Mouse (Mus musculus) midbrain, embryonic 13.5 days (tissue): ENCODE data around the gene Ndrg2. TPM values are rescaled to one million over a fixed set of nuclear protein-coding genes. Genes with fewer than 3 reads are reported as not detected.
A peak's percentile ranks its signal among the peaks of the same experiment; 100 is the strongest.

Source experiments
- ATAC-seq: fragments of 200-750 bp; cut with Nextera tagmentation; 2 replicates; pipeline ENCODE4 v1.8.0; 2017; ENCODE audit warnings: mild to moderate bottlenecking, moderate TSS enrichment, moderate library complexity
- H3K27ac ChIP-seq: fragments of 300-500 bp; sonication (generic); 2 replicates; pipeline ENCODE4 v1.5.1; 2015; ENCODE audit warnings: inconsistent platforms, mild to moderate bottlenecking, moderate library complexity
- H3K27me3 ChIP-seq: fragments of 300-500 bp; sonication (generic); 2 replicates; pipeline ENCODE4 v1.6.1; 2015; ENCODE audit warnings: mild to moderate bottlenecking, inconsistent platforms
- H3K36me3 ChIP-seq: fragments of 300-500 bp; sonication (generic); 2 replicates; pipeline ENCODE4 v1.6.1; 2015; ENCODE audit warnings: mild to moderate bottlenecking, inconsistent platforms
- H3K4me1 ChIP-seq: fragments of 300-500 bp; sonication (generic); replicated peaks from 2 replicates; pipeline ENCODE4 v1.6.1; 2015; ENCODE audit warnings: inconsistent platforms
- H3K4me2 ChIP-seq: fragments of 300-500 bp; sonication (generic); replicated peaks from 2 replicates; pipeline ENCODE4 v1.6.1; 2015; ENCODE audit warnings: moderate library complexity, mild to moderate bottlenecking, inconsistent platforms
- H3K4me3 ChIP-seq: fragments of 300-500 bp; sonication (generic); replicated peaks from 2 replicates; pipeline ENCODE4 v1.5.1; 2015; ENCODE audit warnings: mild to moderate bottlenecking, inconsistent platforms
- H3K9ac ChIP-seq: fragments of 300-500 bp; sonication (generic); replicated peaks from 2 replicates; pipeline ENCODE4 v1.6.1; 2015; ENCODE audit warnings: mild to moderate bottlenecking, inconsistent platforms
- H3K9me3 ChIP-seq: fragments of 300-500 bp; sonication (generic); 2 replicates; pipeline ENCODE4 v1.6.1; 2016; ENCODE audit warnings: mild to moderate bottlenecking, inconsistent platforms
- WGBS: fragments of 180-500 bp; shearing (Covaris S2); methylation state at CpG from one replicate; pipeline ENCODE4 v1.1.7; 2015; 5-methylcytosine and 5-hydroxymethylcytosine counted together
- polyA plus RNA-seq: library from polyadenylated mRNA; unstranded; fragments of >200 nt; fragmentation: Nextera tagmentation; extraction: Ambion mirVana; gene quantifications from 2 replicates; pipeline ENCODE4 v1.2.1, GENCODE M21; 2015

Ndrg2 gene
- polyA plus RNA-seq, 1 experiment from 2014 or later: 66.6 TPM

DNA sequence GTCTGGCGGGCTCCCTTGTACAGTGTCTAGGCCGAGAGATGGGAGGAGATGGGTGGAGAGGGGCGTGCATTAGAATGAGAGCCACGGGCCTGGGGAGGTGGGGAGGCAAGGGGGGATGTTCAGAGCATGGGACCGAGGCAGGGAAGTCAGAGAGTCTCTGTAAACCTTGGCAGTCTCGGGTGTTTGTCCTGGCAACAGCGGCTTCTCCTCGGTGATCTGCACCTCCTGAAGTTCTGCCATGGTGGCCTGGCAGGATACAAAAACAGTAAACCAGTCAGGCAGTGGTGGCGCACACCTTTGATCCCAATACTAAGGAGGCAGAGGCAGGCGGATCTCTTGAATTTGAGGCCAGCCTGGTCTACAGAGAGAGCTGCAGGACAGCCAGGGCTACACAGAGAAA is 2.7 kb downstream of the Ndrg2 start:
- H3K4me2 ChIP-seq: peak overlapping the region; percentile 99; the same call in 1 of the 2 replicates

DNA sequence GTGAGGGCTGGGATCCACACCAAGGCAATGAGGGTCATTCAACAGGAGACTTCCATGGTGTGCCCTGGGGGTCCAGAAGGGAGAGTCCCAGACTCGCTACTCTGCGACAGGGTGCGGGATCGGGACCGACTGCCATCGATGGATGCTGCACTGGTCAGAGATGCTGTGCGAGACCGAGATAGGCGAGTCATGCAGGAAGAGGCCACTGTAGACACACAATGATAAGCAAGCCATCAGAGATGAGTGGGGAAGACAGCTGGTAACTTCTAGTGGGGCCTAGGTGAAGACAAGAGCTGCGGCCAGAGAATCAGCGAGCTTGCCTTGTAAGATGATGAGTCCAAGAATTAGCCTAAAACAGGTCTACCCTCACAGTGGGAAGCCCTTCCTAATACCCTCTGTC is 7.9 kb downstream of the Ndrg2 start:
- H3K4me2 ChIP-seq: no peak overlapping the region
- no peaks in the 10 kb centered on the region for H3K9me3 ChIP-seq
- H3K4me1 ChIP-seq: no peaks in the 10 kb centered on the region
- H3K27ac ChIP-seq: no peak overlapping the region
- H3K36me3 ChIP-seq: no peaks in the 10 kb centered on the region
- H3K9ac ChIP-seq: no peak overlapping the region
- no peaks in the 10 kb centered on the region for H3K27me3 ChIP-seq
- no peak for ATAC-seq
- WGBS: 96% methylated on average over 11 of the region's 11 CpGs
- H3K4me3 ChIP-seq: no peak overlapping the region

More for the DNA sequence above, 2.7 kb downstream of the Ndrg2 start:
- no peak overlapping the region for H3K9ac ChIP-seq
- no peaks in the 10 kb centered on the region for H3K9me3 ChIP-seq
- peaks cover 7% of the 10 kb centered on the region for H3K27me3 ChIP-seq
- no peak for ATAC-seq
- no peak overlapping the region for H3K4me3 ChIP-seq
- H3K36me3 ChIP-seq: no peaks in the 10 kb centered on the region
- H3K27ac ChIP-seq: no peak overlapping the region
- H3K4me1 ChIP-seq: peaks cover 25% of the 10 kb centered on the region
- WGBS: 82% methylated on average over 10 of the region's 10 CpGs

DNA sequence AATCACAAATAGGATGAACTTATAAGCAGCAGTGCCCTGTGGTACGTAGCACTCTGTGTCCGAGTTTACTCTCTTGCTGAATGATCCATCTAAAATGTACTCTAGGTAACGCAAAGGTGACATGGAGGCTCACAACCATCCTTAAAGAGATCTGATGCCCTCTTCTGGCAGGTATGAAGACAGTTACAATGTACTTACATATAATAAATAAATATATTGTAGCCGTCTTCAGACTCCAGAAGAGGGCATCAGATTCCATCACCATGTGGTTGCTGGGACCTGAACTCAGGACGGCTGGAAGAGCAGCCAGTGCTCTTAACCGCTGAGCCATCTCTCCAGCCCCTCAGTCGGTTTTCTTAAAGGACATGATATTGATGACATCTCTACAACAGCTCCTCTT is 9.3 kb downstream of the Ndrg2 start:
- Histone ChIP-seq H3K36me3 (no peaks in the 10 kb centered on the region), H3K4me2 (no peak overlapping the region)
- ATAC-seq: no peak

DNA sequence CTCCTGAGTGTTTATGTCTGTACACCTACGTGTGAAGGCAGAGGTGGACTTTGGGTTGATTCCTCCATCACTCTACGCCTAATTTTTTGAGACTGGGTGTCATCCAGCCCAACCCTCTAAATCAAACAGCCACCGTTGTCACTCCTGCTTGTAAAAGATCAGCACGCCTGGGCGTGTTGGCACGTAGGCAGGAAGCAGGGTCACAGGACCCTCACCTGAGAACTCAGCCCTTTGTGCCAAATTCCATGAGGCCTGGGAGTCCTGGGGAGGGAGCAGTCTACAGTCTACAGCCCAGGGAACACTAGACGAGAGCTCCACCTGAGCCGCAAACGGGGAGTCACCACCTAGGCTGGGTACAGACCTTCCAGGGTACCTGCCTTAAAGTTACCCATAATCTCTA is 10.2 kb downstream of the Ndrg2 start:
- no peaks in the 10 kb centered on the region for H3K4me1 ChIP-seq
- H3K36me3 ChIP-seq: no peaks in the 10 kb centered on the region
- no peak overlapping the region for H3K4me3 ChIP-seq
- H3K27me3 ChIP-seq: no peaks in the 10 kb centered on the region
- H3K9me3 ChIP-seq: no peaks in the 10 kb centered on the region
- no peak overlapping the region for H3K4me2 ChIP-seq
- ATAC-seq: peak; percentile 41
- no peak overlapping the region for H3K27ac ChIP-seq
- 89% methylated on average over 9 of the region's 9 CpGs for WGBS
- H3K9ac ChIP-seq: no peak overlapping the region

More for the DNA sequence above, 9.3 kb downstream of the Ndrg2 start:
- H3K27me3 ChIP-seq: no peaks in the 10 kb centered on the region
- WGBS: 70% methylated on average over 7 of the region's 7 CpGs
- no peak overlapping the region for H3K4me3 ChIP-seq
- no peaks in the 10 kb centered on the region for H3K9me3 ChIP-seq
- no peak overlapping the region for H3K27ac ChIP-seq
- H3K9ac ChIP-seq: no peak overlapping the region
- no peaks in the 10 kb centered on the region for H3K4me1 ChIP-seq

DNA sequence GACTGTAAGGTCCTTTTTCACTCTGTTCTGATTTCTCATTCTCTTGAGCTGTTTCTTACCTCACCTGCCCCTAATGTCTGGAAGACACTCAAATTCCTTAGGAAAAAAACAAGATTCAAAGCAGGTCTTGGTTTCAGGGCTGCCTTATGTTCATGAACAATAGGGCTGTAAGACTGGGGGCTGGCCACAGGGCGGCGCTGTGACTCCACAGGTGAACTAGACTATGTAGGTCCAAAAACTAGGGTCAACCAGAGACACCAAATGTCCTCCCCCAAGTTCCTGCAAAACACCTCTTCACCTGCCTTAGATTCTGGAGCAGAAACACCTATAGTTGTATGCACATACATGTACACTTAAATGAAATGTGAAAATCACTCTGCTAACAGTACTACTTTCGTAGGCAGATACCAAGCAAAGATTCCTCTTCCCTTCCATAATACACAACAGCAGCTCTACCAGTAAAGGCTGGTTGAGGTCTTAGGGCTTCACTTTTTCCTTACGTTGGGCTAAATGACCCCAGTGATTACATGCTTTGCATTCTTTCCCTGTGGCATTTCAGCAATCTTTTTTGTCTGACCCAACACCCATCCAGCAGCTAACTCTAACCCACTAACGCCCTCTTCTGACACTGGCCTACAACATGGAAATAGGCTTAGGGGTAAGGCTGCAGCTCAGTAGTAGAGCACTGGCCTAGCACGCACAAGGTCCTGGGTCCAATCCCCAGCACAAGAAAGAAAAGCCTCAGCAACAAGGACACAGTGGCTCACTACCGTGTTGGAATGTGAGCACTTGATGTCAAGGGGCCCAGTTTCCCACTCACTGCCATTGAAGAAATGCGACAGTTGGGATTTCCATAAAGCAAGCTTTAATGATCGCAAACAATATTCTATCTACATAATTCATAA is 10.9 kb downstream of the Ndrg2 start:
- Histone ChIP-seq H3K4me3 (no peak overlapping the region), H3K27ac (no peak overlapping the region), H3K4me1 (no peaks in the 10 kb centered on the region), H3K4me2 (no peak overlapping the region), H3K36me3 (no peaks in the 10 kb centered on the region), H3K9ac (no peak overlapping the region), H3K9me3 (no peaks in the 10 kb centered on the region), H3K27me3 (no peaks in the 10 kb centered on the region)
- WGBS: 64% methylated on average over 9 of the region's 9 CpGs
- ATAC-seq: peak; percentile 75

DNA sequence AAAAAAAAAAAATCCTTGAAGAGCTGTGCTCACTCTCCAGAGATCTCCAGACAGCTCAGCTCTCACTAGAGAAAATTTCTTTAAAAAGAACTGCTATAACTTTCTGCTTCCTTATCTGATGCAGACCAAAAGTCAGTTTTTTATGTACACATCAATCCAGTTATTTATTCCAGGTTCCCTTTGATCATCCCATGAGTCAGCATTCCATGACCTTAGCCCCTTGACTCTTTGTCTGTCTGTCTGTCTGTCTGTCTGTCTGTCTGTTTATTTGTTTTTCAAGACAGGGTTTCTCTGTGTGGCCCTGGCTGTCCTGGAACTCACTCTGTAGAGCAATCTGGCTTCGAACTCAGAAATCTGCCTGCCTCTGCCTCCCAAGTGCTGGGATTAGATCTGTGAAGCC is 14.6 kb downstream of the Ndrg2 start:
- Histone ChIP-seq H3K36me3 (peaks cover 18% of the 10 kb centered on the region), H3K27me3 (no peaks in the 10 kb centered on the region), H3K9me3 (no peaks in the 10 kb centered on the region), H3K4me3 (no peak overlapping the region), H3K4me1 (no peaks in the 10 kb centered on the region), H3K9ac (no peak overlapping the region), H3K4me2 (no peak overlapping the region), H3K27ac (no peak overlapping the region)
- no peak for ATAC-seq
- WGBS: 93% methylated on average over 1 of the region's 1 CpGs

DNA sequence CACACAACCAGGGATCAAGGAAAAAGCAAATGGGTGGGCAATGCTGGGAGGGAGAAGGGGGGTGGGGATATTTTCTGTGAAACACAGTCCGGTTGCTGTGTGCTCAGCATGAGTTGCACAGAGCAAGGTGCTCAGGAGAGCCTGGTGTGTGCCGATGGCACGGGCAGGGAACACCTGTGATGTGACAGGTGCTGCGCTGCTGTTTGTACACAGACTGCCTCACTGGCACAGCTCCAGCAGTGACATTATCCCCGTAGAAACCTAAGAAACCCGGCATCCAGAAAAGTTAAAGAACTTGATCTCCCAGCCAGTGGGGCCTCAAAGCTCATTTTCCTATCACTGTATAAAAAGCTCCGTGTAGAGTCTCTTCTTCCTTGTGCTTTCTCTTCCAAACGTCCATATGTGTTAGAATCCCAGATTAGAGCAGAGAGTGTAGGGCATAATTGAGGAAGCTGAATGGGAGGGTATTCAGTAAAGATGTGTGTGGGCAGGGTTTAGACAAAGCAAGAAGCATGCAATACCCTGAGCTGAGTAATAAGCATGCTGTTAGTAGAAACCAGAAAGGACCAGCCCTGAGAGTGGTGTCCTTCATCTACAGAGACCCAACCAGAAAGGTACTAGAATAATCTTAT is 17.3 kb downstream of the Ndrg2 start:
- Histone ChIP-seq H3K4me2 (no peak overlapping the region), H3K9me3 (no peaks in the 10 kb centered on the region), H3K9ac (no peak overlapping the region), H3K27me3 (no peaks in the 10 kb centered on the region), H3K36me3 (peaks cover 37% of the 10 kb centered on the region), H3K4me3 (no peak overlapping the region), H3K27ac (no peak overlapping the region), H3K4me1 (no peaks in the 10 kb centered on the region)
- 81% methylated on average over 8 of the region's 8 CpGs for WGBS
- no peak for ATAC-seq

DNA sequence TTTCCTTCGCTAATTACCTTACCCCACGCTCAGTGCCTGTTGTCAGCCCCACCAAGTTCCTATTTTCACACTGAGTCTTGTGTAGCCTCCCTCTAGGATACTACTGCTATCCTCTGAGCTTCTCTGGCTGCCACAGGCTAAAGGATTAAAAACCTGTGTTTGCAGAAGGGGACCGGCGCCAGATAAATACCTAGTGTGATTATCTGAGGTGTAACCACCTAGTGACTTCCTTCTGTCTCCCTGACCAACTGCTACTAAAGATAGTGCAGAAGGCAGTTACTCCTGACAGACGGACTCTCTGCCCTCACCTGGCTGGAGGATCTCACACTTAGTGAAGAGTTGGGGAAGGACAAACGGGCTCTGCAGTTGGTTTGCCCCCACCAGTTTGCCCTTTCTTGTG is 17.9 kb downstream of the Ndrg2 start:
- H3K27me3 ChIP-seq: no peaks in the 10 kb centered on the region

DNA sequence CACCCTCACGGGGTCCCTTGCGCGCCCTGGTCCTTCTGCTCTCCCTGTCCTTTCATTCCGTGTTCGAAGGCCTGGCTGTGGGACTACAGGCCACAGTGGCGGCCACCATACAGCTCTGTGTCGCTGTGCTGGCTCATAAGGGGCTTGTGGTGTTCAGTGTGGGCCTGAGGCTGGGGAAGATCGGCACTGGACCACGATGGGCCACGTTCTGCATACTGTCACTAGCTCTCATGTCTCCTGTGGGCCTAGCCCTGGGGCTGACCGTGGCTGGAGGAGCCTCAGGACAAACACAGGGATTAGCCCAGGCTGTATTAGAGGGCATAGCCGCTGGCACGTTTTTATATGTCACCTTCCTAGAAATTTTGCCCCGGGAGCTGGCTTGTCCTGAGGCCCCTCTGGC is 18.9 kb downstream of the Ndrg2 start:
- Histone ChIP-seq H3K27ac (no peak overlapping the region), H3K4me3 (no peak overlapping the region), H3K9ac (0 out of 2 replicates have a peak overlapping the region, but pooled peaks have one; percentile 16), H3K4me1 (no peaks in the 10 kb centered on the region), H3K4me2 (no peak overlapping the region), H3K9me3 (no peaks in the 10 kb centered on the region), H3K27me3 (no peaks in the 10 kb centered on the region), H3K36me3 (peaks cover 52% of the 10 kb centered on the region)
- no peak for ATAC-seq
- WGBS: 78% methylated on average over 14 of the region's 14 CpGs

More for the DNA sequence above, 17.9 kb downstream of the Ndrg2 start:
- Histone ChIP-seq H3K9me3 (no peaks in the 10 kb centered on the region), H3K9ac (no peak overlapping the region), H3K36me3 (peaks cover 43% of the 10 kb centered on the region), H3K4me2 (no peak overlapping the region), H3K27ac (no peak overlapping the region), H3K4me3 (no peak overlapping the region), H3K4me1 (no peaks in the 10 kb centered on the region)
- no peak for ATAC-seq
- WGBS: 86% methylated on average over 6 of the region's 6 CpGs

DNA sequence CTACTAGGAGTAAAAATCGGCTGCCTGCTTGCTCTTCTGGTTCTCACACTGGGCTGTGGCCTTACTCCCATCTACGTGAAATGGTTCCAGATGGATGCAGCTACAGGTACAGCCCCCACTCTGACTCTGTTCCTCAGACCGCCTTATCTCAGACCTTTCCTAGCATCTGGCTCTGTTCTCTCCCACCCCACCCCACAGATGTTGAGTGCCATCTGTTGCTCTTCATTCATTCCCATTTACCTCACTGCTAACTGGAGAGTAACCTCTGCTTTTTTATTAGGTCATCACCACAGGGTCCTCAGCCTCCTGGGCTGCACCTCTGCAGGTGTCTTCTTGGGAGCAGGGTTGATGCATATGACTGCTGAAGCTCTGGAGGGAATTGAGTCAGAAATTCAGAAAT is 20.1 kb downstream of the Ndrg2 start:
- H3K36me3 ChIP-seq: peaks cover 65% of the 10 kb centered on the region
- H3K4me2 ChIP-seq: no peak overlapping the region
- no peaks in the 10 kb centered on the region for H3K27me3 ChIP-seq
- H3K27ac ChIP-seq: no peak overlapping the region
- H3K4me3 ChIP-seq: no peak overlapping the region
- no peak overlapping the region for H3K9ac ChIP-seq
- ATAC-seq: no peak
- H3K4me1 ChIP-seq: no peaks in the 10 kb centered on the region
- H3K9me3 ChIP-seq: no peaks in the 10 kb centered on the region
- 61% methylated on average over 3 of the region's 3 CpGs for WGBS

DNA sequence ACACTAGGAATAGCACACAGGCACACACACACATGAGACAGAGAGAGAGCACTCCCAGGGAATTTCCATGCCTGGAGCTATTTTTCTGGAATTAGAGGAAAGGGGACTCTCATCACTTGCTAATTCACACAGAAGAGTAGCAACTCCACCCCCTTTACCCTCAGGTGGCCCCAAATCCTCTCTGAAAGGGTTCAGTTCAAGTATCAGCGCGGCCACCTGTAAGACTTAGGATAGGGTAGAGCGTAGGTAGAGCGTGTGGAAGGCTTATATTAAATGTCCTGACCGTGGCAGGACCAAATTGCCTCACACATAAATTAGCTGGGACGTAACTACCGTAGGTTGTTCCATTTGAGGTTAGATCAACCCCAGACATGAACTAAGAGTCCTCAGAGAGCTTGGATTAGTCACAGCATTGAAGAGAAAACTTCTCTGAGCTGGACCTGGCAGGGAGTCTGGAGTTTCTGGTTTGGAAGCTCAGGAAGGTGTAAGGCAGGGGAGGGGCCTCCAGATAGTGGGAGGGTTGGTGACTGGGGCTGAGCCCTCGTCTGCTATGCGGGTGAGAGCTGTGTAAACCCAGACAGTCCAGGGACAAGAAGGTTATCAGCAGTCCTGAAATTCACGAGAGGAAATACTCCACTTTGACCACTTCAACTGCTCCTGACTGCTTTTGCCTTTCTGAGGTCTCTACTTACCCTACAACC is 20.7 kb downstream of the Ndrg2 start:
- Histone ChIP-seq H3K9me3 (no peaks in the 10 kb centered on the region), H3K27ac (no peak overlapping the region), H3K9ac (no peak overlapping the region), H3K4me2 (no peak overlapping the region), H3K4me3 (no peak overlapping the region), H3K27me3 (no peaks in the 10 kb centered on the region), H3K36me3 (peaks cover 70% of the 10 kb centered on the region), H3K4me1 (no peaks in the 10 kb centered on the region)
- 33% methylated on average over 10 of the region's 10 CpGs for WGBS
- ATAC-seq: 0 out of 2 replicates have a peak, but pooled peaks have one; percentile 32
